9 mouse cellular contexts compared by ENCODE assay signal in the genomic region with DNA sequence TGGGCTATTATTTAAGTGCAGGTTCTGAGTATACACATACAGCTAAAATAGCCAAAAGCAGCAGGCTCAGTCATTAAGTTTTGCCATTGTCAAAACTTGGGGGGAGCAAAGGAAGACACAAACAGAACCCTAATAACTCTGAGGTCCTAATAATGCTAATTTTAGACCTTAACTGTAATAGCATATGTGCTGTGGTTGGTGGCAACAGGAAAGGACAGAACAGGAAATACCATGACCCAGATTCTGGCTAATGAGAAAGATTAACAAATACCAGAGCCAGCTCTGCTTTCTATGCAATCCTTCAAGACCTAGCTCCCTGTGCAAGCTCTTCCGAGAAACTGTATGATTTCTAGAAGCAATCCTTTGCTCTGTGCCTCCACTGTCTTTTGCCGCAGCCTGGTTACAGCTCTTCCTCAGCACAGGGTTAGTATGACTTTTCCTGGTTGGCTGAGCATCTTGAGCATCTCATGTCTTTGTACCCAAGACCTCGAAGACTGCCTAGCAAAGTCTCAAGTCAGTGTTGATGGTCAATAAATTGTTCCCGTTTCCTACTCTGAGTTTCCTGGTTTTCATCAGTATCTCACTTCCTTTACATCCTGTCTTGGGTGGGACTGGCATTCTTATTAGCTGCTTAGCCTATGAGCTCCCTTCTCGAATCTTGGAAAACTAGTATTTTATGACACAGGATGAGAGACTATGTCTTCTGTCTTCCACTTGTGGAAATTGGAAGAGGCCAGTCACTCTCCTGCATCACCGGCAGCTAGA. TPM values are rescaled to one million over a fixed set of nuclear protein-coding genes. Genes with fewer than 3 reads are reported as not detected.
A peak's percentile ranks its signal among the peaks of the same experiment; 100 is the strongest.
DNase-seq lines count a peak whose midpoint lies in the region; ATAC-seq lines count a peak whose summit lies in the region.
"Had no signal": no experiment of that assay in that cellular context is flagged by ENCODE, and none has a peak within 500 bp of the region (broad histone marks: within the 10 kb centered on the region; RNA-seq: fewer than 3 reads in every experiment).

No protein-coding gene starts in this region.

- H3K27ac ChIP-seq in brown adipose tissue, adult 24 weeks (replicated peaks; ENCODE audit: low read depth, low read length) = peak overlapping the region; percentile 100
- peak overlapping the region; percentile 80 for H3K27ac ChIP-seq in hindbrain, embryonic 14.5 days
- peak overlapping the region; percentile 32 for H3K27ac ChIP-seq in macrophage

- no peak overlapping the region; the same call in 1 of the 2 replicates for H3K9ac ChIP-seq in hindbrain, embryonic 14.5 days

- H3K36me3 ChIP-seq in hindbrain, embryonic 14.5 days (replicated peaks; ENCODE audit: control insufficient read depth, insufficient read depth) = no peaks in the 10 kb centered on the region
- H3K36me3 ChIP-seq in macrophage (ENCODE audit: inconsistent target) = no peaks in the 10 kb centered on the region

- peak; percentile 45 to 71 for DNase-seq in heart, adult 9 months (ENCODE audit: low spot score in 2 of 2)
- no peak for DNase-seq in heart, postnatal 10 days
- DNase-seq in hindbrain, embryonic 14.5 days (ENCODE audit: low spot score) = no peak
- no peak for DNase-seq in layer of hippocampus, postnatal 10 days (ENCODE audit: low spot score in 2 of 2)
- no peak for DNase-seq in adrenal gland, postnatal 25 days

- no peaks in the 10 kb centered on the region for H3K9me3 ChIP-seq in hindbrain, embryonic 14.5 days (ENCODE audit: control insufficient read depth, low read length)

- peaks cover 27% of the 10 kb centered on the region for H3K4me1 ChIP-seq in brown adipose tissue, adult 24 weeks (ENCODE audit: control insufficient read depth, insufficient read depth, insufficient read length, low read length)
- peaks cover 21% of the 10 kb centered on the region for H3K4me1 ChIP-seq in hindbrain, embryonic 14.5 days (replicated peaks; ENCODE audit: control insufficient read depth, insufficient read depth, low read length)

- H3K27me3 ChIP-seq in hindbrain, embryonic 14.5 days (ENCODE audit: control insufficient read depth, insufficient read depth, low read length) = no peaks in the 10 kb centered on the region

- no peak overlapping the region for H3K4me2 ChIP-seq in hindbrain, embryonic 14.5 days (replicated peaks)

- H3K79me2 ChIP-seq in macrophage (ENCODE audit: inconsistent target) = no peaks in the 10 kb centered on the region

- H3K4me3 ChIP-seq in brown adipose tissue, adult 24 weeks (ENCODE audit: insufficient read depth, low read depth, low read length) = no peak overlapping the region
- H3K4me3 ChIP-seq in hindbrain, embryonic 14.5 days (replicated peaks; ENCODE audit: low read length) = no peak overlapping the region
- H3K4me3 ChIP-seq in macrophage (ENCODE audit: inconsistent target) = no peak overlapping the region
- H3K4me3 ChIP-seq: erythroblast, embryonic 14.5 days had no signal

- ATAC-seq in hindbrain, embryonic 14.5 days (ENCODE audit: low FRiP score) = no peak
- no peak; the same call in 1 of the 2 replicates for ATAC-seq in megakaryocyte progenitor cell, adult 5-6 weeks (replicated peaks; ENCODE audit: poor library complexity)

- intact Hi-C loops in heart, postnatal 10 days (cut with DNase I) = loop anchor here (1.0 to 5.0 kb wide), 2 partner anchors 37 to 99 kb away; no protein-coding TSS in a partner anchor

- WGBS in hindbrain, embryonic 14.5 days = 90% methylated on average over 6 of the region's 6 CpGs
- WGBS in macrophage (ENCODE audit: missing documents) = 61% methylated on average over 6 of the region's 6 CpGs

RNA-seq across cellular contexts. Expression of a gene that starts 49.9 kb away (rescaled TPM):
- total RNA-seq in heart, postnatal 10 days (2021) = 10 to 100 TPM; 26.6 to 30.3 TPM
- polyA plus RNA-seq in brown adipose tissue, adult 24 weeks (2012; ENCODE audit: insufficient read depth, insufficient read length, missing spikeins) = 29.0 and 39.6 TPM in 2 replicates
- 27.8 and 30.9 TPM in 2 replicates for polyA plus RNA-seq in hindbrain, embryonic 14.5 days (2014; fragmentation: Nextera tagmentation; extraction: Ambion mirVana)
- 100 to 1,000 TPM in 24 of 26 experiments, 10 to 100 TPM in 2; 87.4 to 310 (median 214) TPM for total RNA-seq in macrophage (2018; cell fraction: chromatin; rRNA removed)
- total RNA-seq in macrophage (2018; cell fraction: cytosol; rRNA removed) = 10 to 100 TPM; 16.4 to 78.9 (median 44.1) TPM
- 100 to 1,000 TPM in 14 of 26 experiments, 10 to 100 TPM in 12; 34.6 to 164 (median 110) TPM for total RNA-seq in macrophage (2018; cell fraction: nucleus; rRNA removed)
- 45.6 to 59.3 TPM (median 47.9 TPM) in 3 replicates for polyA plus RNA-seq in macrophage (2018)
- total RNA-seq in megakaryocyte progenitor cell, adult 5-6 weeks (2015) = 133 and 143 TPM in 2 replicates
- 116 and 143 TPM in 2 replicates for total RNA-seq in megakaryocyte progenitor cell, adult 5-6 weeks (2017)
- total RNA-seq in layer of hippocampus, postnatal 10 days (2021) = 10 to 100 TPM; 27.9 to 34.0 TPM
- total RNA-seq in adrenal gland, postnatal 25 days (2021) = 61.3 and 63.6 TPM in 2 replicates

Comparison
In these comparisons a context has a peak if more than half of its experiments do, and no peak if none do; other contexts are left out.
1. DNase-seq: peak in heart, adult 9 months (2 of 2); none in heart, postnatal 10 days (0 of 2), hindbrain, embryonic 14.5 days (single experiment), layer of hippocampus, postnatal 10 days (0 of 2) and adrenal gland, postnatal 25 days (single experiment).
2. H3K27ac ChIP-seq: peak in every context shown above with its lines; median percentile 100 in brown adipose tissue, adult 24 weeks; 80 in hindbrain, embryonic 14.5 days; 32 in macrophage.